Mouse (Mus musculus) erythroblast, embryonic 14.5 days (primary cell): ENCODE data around the gene Gipc2.

ENCODE experiments used
- GATA1 ChIP-seq: IDR thresholded peaks from 2 replicates; pipeline ENCODE4 v1.6.1; 2012; ENCODE audit warnings: low read length, inconsistent platforms, mixed read lengths
- TAL1 ChIP-seq: IDR thresholded peaks from 3 replicates; pipeline ENCODE4 v1.6.1; 2012; ENCODE audit warnings: low read length, inconsistent platforms, mixed read lengths

- no peak for TF ChIP-seq TAL1
- no peak for TF ChIP-seq GATA1
Measured at GRCm38 (mm10) chr3:152178816-152179215, 12.8 kb upstream of the Gipc2 start.
